Mouse (Mus musculus) limb, embryonic 14.5 days (tissue): ENCODE results near the gene Drosha. TPM values are rescaled to one million over a fixed set of nuclear protein-coding genes. Genes with fewer than 3 reads are reported as not detected.

ENCODE experiments used
- ATAC-seq: fragments of 200-750 bp; cut with Nextera tagmentation; 2 replicates; pipeline ENCODE4 v1.8.0; 2017; ENCODE audit warnings: low read depth, moderate number of reproducible peaks, moderate TSS enrichment; ENCODE audit not compliant: low FRiP score
- DNase-seq: peaks from one replicate; pipeline ENCODE4 v3.0.0-alpha.2; 2015; ENCODE audit warnings: low spot score
- H3K27ac ChIP-seq: fragments of 300-500 bp; sonication (generic); replicated peaks from 2 replicates; pipeline ENCODE4 v1.5.1; 2014; ENCODE audit warnings: low read depth, mild to moderate bottlenecking, low read length, moderate library complexity, mixed read lengths
- H3K27me3 ChIP-seq: fragments of 300-500 bp; sonication (generic); 2 replicates; pipeline ENCODE4 v1.6.1; 2014; ENCODE audit warnings: low read length, mixed read lengths; ENCODE audit not compliant: control insufficient read depth, insufficient read depth
- H3K36me3 ChIP-seq: fragments of 300-500 bp; sonication (generic); 2 replicates; pipeline ENCODE4 v1.6.1; 2014; ENCODE audit warnings: mild to moderate bottlenecking, low read length, moderate library complexity, mixed read lengths; ENCODE audit not compliant: control insufficient read depth, insufficient read depth
- H3K4me1 ChIP-seq: fragments of 300-500 bp; sonication (generic); 2 replicates; pipeline ENCODE4 v1.6.1; 2014; ENCODE audit warnings: antibody characterized with exemption, low read length, mixed read lengths; ENCODE audit not compliant: control insufficient read depth, insufficient read depth
- H3K4me2 ChIP-seq: fragments of 300-500 bp; sonication (generic); replicated peaks from 2 replicates; pipeline ENCODE4 v1.6.1; 2014; ENCODE audit warnings: low read depth, mild to moderate bottlenecking, low read length, moderate library complexity; ENCODE audit not compliant: severe bottlenecking
- H3K4me3 ChIP-seq: fragments of 300-500 bp; sonication (generic); replicated peaks from 2 replicates; pipeline ENCODE4 v1.5.1; 2014; ENCODE audit warnings: low read length
- H3K9ac ChIP-seq: fragments of 300-500 bp; sonication (generic); 2 replicates; pipeline ENCODE4 v1.6.1; 2014; ENCODE audit warnings: mild to moderate bottlenecking, low read depth, low read length, moderate library complexity; ENCODE audit not compliant: severe bottlenecking
- H3K9me3 ChIP-seq: fragments of 300-500 bp; sonication (generic); 2 replicates; pipeline ENCODE4 v1.6.1; 2016; ENCODE audit warnings: low read length; ENCODE audit not compliant: control insufficient read depth
- POLR2A ChIP-seq: fragments of 200-500 bp; IDR thresholded peaks from 2 replicates; pipeline ENCODE4 v1.8.0; 2012; ENCODE audit warnings: inconsistent platforms, mild to moderate bottlenecking, moderate library complexity, borderline replicate concordance; ENCODE audit not compliant: insufficient read depth, insufficient read length; ENCODE audit errors: extremely low read depth
- WGBS: fragments of 180-500 bp; shearing (Covaris S2); extraction: QIAGEN DNeasy Blood & Tissue Kit; methylation state at CpG from one replicate; pipeline ENCODE4 v1.1.7; 2014; 5-methylcytosine and 5-hydroxymethylcytosine counted together
- microRNA-seq: library from miRNA; unstranded; fragments of <30 nt; microRNA quantifications from one replicate; pipeline ENCODE4, GENCODE M21; 2016
- polyA plus RNA-seq, 2 experiments: library from polyadenylated mRNA; depleted of rRNA in 1 of 2; stranded (reverse) in 1 of 2; unstranded in 1 of 2; fragments of >200 nt; fragmentation: Nextera tagmentation in 1 of 2; extraction: Ambion mirVana in 1 of 2; gene quantifications; 2 replicates each; pipeline versions ENCODE4 v1.2.1 to v1.2.3; 2012 to 2014

Gene Drosha
- polyA plus RNA-seq, 2 experiments: 34.3 to 39.0 TPM

DNA sequence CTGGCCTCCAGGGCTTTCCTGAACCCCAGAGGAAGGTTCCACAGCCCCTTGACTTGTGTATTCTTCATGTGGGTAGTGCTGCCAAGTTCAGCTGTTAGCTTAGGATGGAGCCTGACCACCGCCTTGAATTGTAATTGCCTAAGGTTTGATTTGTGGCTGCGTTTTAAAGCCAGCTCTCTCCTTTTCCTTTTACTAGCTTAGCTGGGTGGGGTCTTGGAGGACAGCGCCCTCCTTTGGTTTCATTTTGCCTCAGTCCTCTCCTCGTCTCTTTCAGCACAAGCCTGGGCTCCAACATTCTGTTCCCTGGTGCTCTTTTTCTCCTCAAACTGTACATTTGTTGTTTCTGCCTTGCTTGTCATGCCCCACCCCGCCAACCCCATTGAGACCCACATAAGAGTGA lies 133.4 kb downstream of the Drosha start:
- WGBS: 69% methylated on average over 5 of the region's 5 CpGs
- ATAC-seq: no peak
- H3K9ac ChIP-seq: no peak overlapping the region

DNA sequence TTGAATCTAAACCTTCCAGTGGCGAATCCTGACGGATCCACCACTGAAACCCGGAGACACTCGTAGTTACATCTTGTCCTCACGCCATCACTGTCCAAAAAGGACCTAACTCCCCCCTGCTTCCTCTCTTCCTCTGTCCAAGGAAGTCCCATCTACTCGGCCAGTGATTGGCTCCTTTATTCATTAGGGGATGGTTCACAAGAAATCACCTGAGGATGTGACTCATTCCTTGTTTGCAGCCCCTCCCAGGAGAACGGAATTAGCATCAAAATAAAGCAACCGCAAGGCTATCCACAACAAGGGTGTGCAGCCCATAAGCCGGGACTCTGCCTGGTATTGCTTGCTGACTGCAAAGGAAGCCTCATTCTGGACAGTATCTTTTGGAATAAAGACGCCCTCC lies 137.6 kb downstream of the Drosha start:
- no peaks in the 10 kb centered on the region for H3K4me1 ChIP-seq
- DNase-seq: no peak
- TF ChIP-seq POLR2A: no peak

More for the DNA sequence above, 133.4 kb downstream of the Drosha start:
- TF ChIP-seq POLR2A: no peak
- Histone ChIP-seq H3K36me3 (no peaks in the 10 kb centered on the region), H3K4me3 (no peak overlapping the region), H3K9me3 (peaks cover 9% of the 10 kb centered on the region; the same call in 1 of the 2 replicates), H3K4me1 (no peaks in the 10 kb centered on the region), H3K27ac (no peak overlapping the region), H3K27me3 (no peaks in the 10 kb centered on the region), H3K4me2 (no peak overlapping the region)
- no peak for DNase-seq

DNA sequence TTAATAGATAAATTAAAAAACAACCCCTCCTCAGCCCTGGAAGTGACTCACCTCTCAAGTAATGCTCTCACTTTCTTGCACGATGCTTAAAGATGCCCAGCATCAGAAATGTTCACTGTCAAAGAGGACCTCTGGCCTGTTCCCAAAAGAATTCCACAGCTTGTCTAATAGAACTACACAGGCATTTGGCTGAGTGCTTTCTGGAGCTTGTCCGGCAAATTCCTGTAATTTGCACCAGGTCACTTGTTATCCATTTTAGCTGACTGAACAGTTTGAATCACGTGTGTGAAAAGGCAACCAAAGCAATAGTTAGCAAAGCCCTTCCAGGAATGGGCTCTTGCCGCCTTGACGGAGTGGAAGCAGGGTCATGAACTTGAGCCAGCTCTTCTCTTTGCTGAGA lies 140.6 kb downstream of the Drosha start:
- Histone ChIP-seq H3K27me3 (no peaks in the 10 kb centered on the region), H3K4me3 (no peak overlapping the region), H3K9ac (no peak overlapping the region), H3K4me2 (no peak overlapping the region), H3K4me1 (no peaks in the 10 kb centered on the region), H3K36me3 (no peaks in the 10 kb centered on the region), H3K27ac (no peak overlapping the region), H3K9me3 (no peaks in the 10 kb centered on the region)
- no peak for ATAC-seq
- no peak for DNase-seq
- no peak for TF ChIP-seq POLR2A
- WGBS: 83% methylated on average over 5 of the region's 5 CpGs

More for the DNA sequence above, 137.6 kb downstream of the Drosha start:
- no peak overlapping the region for H3K4me3 ChIP-seq
- ATAC-seq: no peak
- H3K27me3 ChIP-seq: no peaks in the 10 kb centered on the region
- no peak overlapping the region for H3K27ac ChIP-seq
- H3K9me3 ChIP-seq: no peaks in the 10 kb centered on the region
- H3K4me2 ChIP-seq: no peak overlapping the region
- 89% methylated on average over 10 of the region's 10 CpGs for WGBS
- H3K9ac ChIP-seq: no peak overlapping the region
- H3K36me3 ChIP-seq: no peaks in the 10 kb centered on the region

DNA sequence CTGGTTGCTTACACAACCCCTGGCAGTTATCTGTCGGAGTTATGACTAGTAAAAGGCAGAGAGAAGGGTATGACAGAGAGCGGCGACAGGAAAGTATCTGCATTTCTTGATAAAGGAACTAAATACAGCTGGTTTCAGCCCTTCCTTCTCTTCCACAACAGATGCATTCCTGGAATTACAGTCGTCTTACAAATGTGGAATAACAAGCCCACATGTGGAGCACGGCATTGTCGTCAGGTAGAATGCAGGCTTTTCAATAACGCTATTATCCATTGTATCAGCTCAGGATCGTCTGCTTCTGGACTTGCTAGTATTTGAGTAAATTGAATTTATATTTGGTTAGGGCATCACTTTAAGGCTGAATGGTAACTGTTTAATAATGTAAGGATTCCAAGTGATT lies 144.2 kb downstream of the Drosha start:
- H3K4me2 ChIP-seq: no peak overlapping the region
- WGBS: 80% methylated on average over 8 of the region's 8 CpGs
- H3K27ac ChIP-seq: no peak overlapping the region
- TF ChIP-seq POLR2A: no peak
- no peak overlapping the region for H3K4me3 ChIP-seq
- H3K4me1 ChIP-seq: no peaks in the 10 kb centered on the region
- no peak for ATAC-seq
- no peaks in the 10 kb centered on the region for H3K9me3 ChIP-seq
- no peak overlapping the region for H3K9ac ChIP-seq
- H3K36me3 ChIP-seq: no peaks in the 10 kb centered on the region
- DNase-seq: no peak
- H3K27me3 ChIP-seq: no peaks in the 10 kb centered on the region

DNA sequence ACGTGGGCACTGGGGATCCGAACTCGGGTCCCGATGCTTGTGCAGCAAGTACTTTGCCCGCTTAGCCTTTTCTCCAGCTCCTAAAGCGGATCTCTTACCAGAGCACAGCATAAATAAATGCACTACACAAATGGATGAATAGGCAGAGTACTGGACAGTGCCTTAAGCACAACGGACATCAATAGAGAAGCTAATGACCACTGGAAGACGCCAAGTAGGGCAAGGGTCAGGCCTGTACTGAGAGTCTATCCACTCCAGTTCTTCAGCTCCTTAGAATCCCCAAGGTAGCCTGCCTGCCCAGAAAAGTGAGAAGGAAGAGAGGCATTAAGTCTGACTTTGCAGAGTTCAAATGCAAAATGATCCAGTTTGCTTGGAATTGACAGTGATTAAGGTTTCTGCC lies 147.8 kb downstream of the Drosha start:
- Histone ChIP-seq H3K4me2 (no peak overlapping the region), H3K9ac (no peak overlapping the region), H3K9me3 (no peaks in the 10 kb centered on the region), H3K27ac (no peak overlapping the region), H3K27me3 (no peaks in the 10 kb centered on the region), H3K36me3 (no peaks in the 10 kb centered on the region), H3K4me3 (no peak overlapping the region), H3K4me1 (no peaks in the 10 kb centered on the region)
- DNase-seq (no peak), ATAC-seq (no peak)
- WGBS: 82% methylated on average over 8 of the region's 8 CpGs
- TF ChIP-seq POLR2A: no peak

Small RNAs within 50 kb of the gene (microRNA-seq; reads per million reads assigned to microRNA genes)
- gene Gm47288: not detected

Other genes with a start within 250 kb of the Drosha start
- 14.6 and 15.9 TPM in 2 replicates for gene Pdzd2, start 84.9 kb upstream of the Drosha start, polyA plus RNA-seq (2012; rRNA removed)
- gene Pdzd2, start 84.9 kb upstream of the Drosha start, polyA plus RNA-seq (2014; fragmentation: Nextera tagmentation; extraction: Ambion mirVana): 26.4 and 28.6 TPM in 2 replicates
- gene 6030458C11Rik, start 166 bp upstream of the Drosha start, polyA plus RNA-seq (2012; rRNA removed): 33.0 and 38.4 TPM in 2 replicates
- 27.8 and 27.9 TPM in 2 replicates for gene 6030458C11Rik, start 166 bp upstream of the Drosha start, polyA plus RNA-seq (2014; fragmentation: Nextera tagmentation; extraction: Ambion mirVana)